Mouse (Mus musculus) A20 (cell line): ENCODE measurements around the gene Phxr2.
A peak's percentile ranks its signal among the peaks of the same experiment; 100 is the strongest.

ENCODE experiments used
- DNase-seq: peaks from one replicate; pipeline ENCODE4 v3.0.0-alpha.2; 2011; ENCODE audit warnings: low read depth, low spot score

Phxr2 gene

DNA sequence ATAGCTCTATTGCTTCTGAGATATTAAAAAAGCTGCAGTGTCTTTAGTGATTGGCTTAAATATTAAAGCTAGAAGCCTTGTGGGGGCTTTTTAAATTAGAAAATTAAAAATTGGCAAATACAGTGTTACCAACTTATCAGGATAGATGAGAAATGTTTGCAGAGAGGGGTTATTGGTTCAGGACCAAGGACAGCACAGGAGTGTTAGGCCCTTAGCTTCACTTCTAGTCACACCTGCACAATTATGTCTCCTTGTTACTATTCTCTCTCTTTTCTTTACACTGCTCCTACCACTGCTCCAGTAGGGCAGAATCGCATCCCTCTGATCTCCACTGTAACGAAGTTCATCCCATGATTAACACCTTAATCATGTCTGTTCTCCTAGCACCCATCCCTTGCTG is 31.0 kb downstream of the Phxr2 start:
- DNase-seq = no peak

DNA sequence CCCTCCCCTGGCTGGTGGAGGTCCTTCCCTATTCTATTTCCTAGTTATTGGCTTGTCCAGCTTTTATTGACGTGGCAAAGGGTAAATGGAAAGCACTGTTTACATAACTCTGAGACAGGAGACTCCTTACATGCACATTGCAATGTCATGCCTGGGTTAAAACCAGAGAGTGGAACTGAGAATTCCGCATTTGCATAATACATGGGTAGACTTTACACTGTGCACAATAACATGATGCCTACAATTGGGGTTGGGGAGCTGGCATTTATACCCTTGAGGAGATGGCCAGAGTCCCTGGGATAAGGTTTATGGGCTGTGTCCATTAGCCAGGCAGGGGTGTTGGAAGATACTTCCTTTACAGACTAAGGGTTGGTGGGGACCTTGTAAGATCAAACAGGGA is 32.8 kb downstream of the Phxr2 start:
- no peak for DNase-seq

DNA sequence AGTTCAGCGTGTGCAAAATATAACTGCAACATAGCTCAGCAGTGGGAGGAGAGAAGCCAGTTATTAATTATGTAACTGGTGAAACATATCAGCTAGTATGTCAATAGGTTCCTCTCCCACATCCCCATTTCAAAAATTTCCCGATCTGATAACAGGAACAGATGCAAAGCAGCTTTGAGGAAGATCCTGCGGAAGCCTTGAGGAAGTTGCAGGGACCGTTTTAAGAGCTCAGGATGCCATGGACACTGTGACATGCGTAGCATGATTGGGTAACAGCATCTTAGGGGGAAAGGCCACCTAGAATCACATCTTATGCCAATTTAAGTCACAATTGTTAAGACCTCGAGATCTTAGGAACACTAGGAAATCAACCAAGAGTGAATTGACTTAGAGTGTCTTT is 36.2 kb downstream of the Phxr2 start:
- DNase-seq = no peak

DNA sequence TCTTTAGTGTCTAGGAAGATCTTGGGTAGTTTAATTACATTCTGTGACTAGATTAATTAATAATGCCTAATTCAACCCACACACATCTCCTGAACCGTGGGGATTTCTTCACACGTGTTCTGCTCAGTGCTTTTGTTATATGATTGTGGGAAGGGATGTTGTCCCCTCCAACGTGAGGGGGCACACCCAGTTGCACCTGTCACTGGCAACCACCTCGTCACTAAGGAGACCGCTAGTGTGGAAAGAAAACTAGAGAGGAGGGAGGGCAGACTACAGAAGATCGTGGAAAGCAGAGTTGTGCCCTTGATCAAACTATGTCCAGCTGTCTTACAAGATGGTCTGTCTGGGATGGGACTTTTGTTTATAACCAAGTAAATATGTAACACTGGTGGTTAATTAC is 40.1 kb downstream of the Phxr2 start:
- DNase-seq = no peak

DNA sequence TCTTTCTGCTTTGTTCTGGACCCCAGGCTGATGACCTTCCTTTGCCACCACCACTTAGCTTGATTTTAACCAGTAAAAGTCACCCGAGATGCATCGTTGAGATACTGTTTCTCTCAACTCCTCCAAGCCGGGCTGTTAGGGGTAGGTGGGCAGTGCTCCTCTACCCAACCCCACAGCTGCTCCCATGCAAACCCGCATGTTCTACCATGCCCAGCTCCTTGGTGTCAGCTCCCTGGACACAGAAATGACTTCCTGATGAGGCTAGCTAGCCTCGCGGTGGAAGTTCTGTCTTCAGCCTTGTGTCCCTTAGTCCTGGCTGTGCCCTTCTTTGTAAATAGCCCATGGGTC is 40.9 kb downstream of the Phxr2 start:
- DNase-seq = no peak

DNA sequence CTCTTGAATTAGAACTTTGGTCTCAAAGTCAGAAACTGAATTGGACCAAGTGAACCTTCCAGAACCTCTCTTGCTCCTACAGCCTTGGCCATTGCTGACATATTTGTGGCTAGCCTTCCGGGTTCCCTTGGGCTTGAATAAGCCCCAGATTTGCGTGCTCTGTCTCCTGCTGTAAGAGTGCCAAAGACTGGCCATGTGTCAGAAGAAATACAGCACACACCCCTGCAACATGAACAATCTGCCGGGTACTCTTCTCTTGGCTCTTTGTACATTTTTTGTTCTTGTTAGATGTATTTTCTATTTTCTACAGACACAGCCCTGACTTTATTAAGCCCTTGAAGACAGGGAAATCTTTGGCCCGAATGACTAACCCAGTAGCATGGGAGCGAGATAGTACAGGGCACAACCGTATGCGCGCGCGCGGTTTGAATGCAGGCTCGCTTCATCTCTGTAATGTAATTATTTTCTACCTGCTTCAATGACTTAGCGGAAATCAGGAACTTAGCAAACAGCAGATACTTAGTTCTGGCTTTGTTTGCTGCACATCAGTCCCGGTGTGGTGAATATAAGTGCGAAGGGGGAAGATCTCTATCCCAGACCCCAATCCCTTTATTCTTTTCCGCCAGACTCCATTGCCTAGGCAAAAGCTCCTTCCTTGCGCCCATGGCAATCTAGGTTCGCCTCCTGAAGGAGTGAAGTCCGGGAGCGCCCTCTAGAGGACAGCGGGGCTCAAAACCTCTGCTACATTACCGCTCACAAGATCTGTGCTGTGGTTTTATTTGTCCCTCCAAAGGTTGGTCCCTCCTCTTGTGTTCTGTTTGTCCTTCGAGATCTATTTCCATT is 41.5 kb downstream of the Phxr2 start:
- peak; percentile 84 for DNase-seq

DNA sequence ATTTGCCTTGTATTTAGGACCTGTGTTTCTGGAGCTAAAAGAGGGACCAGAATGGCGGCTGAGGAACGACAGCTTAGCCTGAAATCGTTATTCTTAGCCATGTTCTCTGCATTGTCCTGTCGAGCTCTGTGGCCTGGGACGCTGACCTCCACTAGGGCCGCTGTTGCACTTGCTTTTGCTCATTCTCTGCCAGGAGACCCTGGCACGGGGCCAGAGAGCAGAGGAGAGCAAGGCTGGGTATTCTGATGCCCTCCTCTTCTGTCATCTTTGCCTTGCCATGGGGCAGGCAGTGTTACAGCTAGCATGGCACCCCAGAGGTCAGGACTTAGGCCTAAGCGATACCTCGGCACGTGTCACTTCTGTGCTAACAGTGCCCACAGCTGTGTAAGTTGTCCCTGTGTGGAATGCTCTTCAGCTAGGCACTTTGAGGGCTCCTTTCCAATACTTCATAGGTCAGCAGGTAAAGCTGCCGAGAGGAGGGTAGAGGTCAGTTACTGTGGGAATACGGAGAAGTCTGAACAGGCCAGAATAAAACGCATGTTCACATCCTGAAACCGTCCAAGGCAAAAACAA is 42.6 kb downstream of the Phxr2 start:
- no peak for DNase-seq

DNA sequence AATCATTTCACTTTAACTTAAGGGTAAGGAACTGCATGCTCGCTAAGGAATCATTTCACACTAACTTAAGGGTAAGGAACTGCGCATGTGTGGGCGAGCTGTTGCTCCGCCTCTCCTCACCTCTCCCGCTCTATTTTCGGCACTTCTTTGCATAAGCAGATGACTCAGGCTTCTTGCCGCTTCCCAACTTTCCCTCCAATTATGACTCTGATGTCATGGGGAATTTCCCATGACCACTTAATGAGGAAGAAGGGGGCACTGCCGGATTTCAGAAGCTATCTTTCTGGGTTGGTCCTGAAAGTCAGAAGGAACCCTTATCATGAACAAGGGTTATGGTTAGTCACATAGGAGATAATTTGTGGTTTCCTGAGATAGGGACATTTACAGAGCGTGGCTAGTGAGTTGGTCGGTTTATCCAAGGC is 44.5 kb downstream of the Phxr2 start:
- DNase-seq = no peak

DNA sequence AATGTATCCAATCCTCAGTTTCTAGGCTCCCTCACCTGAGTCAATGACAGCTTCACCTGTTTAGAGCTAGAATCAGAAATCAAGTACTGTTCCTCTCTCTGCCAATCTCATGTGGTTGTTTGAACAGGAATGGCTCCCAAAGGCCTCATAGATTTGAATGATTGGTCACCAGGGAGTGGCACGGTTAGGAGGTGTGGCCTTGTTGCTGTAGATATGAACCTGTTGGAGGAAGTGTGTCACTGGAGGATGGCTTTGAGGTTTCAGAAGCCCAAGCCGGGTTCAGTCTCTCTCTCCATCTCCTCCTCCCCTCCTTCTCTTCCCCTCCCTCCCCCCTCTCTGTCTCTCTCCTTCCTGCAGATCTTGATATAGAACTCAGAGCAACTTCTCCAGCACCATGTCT is 47.5 kb downstream of the Phxr2 start:
- no peak for DNase-seq

DNA sequence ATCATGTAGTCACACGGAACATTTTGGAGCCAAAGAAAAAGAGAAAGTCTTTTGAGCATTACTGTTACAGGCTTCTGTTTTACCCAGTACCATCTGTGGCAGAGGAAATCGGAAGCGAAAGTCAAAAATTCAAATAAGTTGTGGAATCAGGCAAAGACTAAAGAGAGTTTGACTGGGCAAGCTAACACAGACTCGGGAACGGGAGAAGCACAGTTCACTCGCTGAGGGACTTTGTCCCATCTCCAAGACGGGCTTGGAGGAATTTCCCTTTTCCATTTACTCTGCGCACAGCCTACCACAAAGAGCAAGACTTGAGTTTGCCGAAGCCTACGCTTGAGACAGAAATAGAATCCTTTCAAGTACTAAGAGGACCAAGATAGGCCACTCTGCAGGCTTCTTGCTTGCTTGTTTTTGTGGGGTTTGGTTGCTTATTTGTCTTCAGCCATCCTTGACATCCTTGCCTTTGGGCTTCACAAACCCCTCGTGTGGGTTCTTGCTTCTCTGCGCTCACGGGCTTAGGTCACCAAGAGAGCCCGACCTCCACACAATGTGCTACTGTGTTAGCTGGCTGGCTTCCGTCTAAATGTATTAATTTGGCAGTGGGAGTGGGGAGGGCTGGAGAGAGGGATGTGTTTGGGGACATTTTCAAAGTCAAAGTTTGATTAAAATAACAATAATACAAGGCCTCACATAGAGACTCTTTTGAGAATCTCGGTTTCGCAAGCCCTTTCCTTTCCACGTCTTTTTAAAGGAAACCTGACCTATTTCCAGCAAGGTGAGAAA is 49.8 kb downstream of the Phxr2 start:
- DNase-seq = peak; percentile 85
